Mouse (Mus musculus): Measurements from ENCODE around the gene Kazn. TPM values are rescaled to one million over a fixed set of nuclear protein-coding genes. Genes with fewer than 3 reads are reported as not detected.

Gene Kazn
- polyA plus RNA-seq, 1 experiment: 2.7 TPM

GRCm38 (mm10) chr4:142267348-142267819 is 28.2 kb upstream of the Kazn start:
- no peaks in the 10 kb centered on the region for H3K4me1 ChIP-seq
- peaks cover 3% of the 10 kb centered on the region for H3K27me3 ChIP-seq (replicated peaks)
- H3K9me3 ChIP-seq: peaks cover 44% of the 10 kb centered on the region
- H3K4me3 ChIP-seq (replicated peaks): no peak overlapping the region
- TF ChIP-seq FLI1 (IDR thresholded peaks at IDR 0.05; ENCODE audit: low read length) (no peak), GATA1 (IDR thresholded peaks at IDR 0.05; ENCODE audit: borderline replicate concordance, low read length) (no peak)
- H3K36me3 ChIP-seq (replicated peaks; ENCODE audit: low read length): no peaks in the 10 kb centered on the region

DNA sequence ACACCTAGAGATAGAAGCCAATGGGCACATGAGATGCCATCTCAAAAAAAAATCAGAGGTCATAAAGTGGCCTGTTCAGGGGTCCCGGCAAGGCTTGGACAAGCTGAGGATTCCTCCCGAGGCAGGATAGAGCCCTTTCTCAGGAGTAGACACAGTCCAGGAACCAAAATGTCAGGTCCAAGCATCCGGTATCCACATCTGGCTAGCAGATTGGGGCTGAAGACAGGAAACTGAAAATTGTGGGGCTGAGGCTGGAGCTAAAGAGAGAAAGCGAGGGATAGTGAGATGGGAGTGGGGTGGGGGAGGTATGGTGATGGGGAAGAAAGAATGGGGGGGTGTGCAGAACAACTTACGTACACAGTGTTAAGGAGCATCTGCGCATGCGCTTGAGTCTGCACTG is 25.1 kb upstream of the Kazn start:
- H3K36me3 ChIP-seq (replicated peaks; ENCODE audit: low read length): no peaks in the 10 kb centered on the region
- no peak overlapping the region for H3K4me3 ChIP-seq (replicated peaks)
- peaks cover 38% of the 10 kb centered on the region for H3K9me3 ChIP-seq
- H3K4me1 ChIP-seq: no peaks in the 10 kb centered on the region
- peaks cover 3% of the 10 kb centered on the region for H3K27me3 ChIP-seq (replicated peaks)
- no peak for TF ChIP-seq GATA1 (IDR thresholded peaks at IDR 0.05; ENCODE audit: borderline replicate concordance, low read length)
- TF ChIP-seq FLI1 (IDR thresholded peaks at IDR 0.05; ENCODE audit: low read length): no peak

GRCm38 (mm10) chr4:142261725-142262124 is 22.5 kb upstream of the Kazn start:
- Histone ChIP-seq H3K36me3 (replicated peaks; ENCODE audit: low read length) (no peaks in the 10 kb centered on the region), H3K4me1 (no peaks in the 10 kb centered on the region), H3K27me3 (replicated peaks) (peaks cover 2% of the 10 kb centered on the region), H3K9me3 (peaks cover 28% of the 10 kb centered on the region), H3K4me3 (replicated peaks) (no peak overlapping the region)
- TF ChIP-seq GATA1 (IDR thresholded peaks at IDR 0.05; ENCODE audit: borderline replicate concordance, low read length): no peak
- TF ChIP-seq FLI1 (IDR thresholded peaks at IDR 0.05; ENCODE audit: low read length): no peak

DNA sequence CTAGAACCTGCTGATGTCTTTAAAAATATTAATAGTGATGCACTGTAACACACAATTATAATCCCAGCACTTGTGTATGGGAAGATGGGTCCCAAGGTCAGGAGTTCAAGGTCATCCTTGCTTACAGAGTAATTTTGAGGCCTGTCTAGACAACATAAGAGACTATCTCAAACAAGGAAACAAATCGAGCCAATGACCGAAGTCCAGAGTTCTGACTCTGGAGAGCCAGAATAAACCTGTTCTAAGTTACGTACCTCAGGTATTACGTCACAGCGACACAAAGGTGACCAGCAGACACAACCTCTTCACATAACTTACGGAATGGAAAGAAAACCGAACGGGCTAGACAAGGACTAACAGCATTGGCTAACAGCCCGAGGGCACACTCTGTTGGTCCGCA is 19.5 kb upstream of the Kazn start:
- H3K4me3 ChIP-seq (replicated peaks): no peak overlapping the region
- H3K9me3 ChIP-seq: peaks cover 8% of the 10 kb centered on the region
- peaks cover 2% of the 10 kb centered on the region for H3K27me3 ChIP-seq (replicated peaks)
- TF ChIP-seq FLI1 (IDR thresholded peaks at IDR 0.05; ENCODE audit: low read length) (no peak), GATA1 (IDR thresholded peaks at IDR 0.05; ENCODE audit: borderline replicate concordance, low read length) (no peak)
- no peaks in the 10 kb centered on the region for H3K36me3 ChIP-seq (replicated peaks; ENCODE audit: low read length)
- no peaks in the 10 kb centered on the region for H3K4me1 ChIP-seq

GRCm38 (mm10) chr4:142254088-142254487 is 14.9 kb upstream of the Kazn start:
- TF ChIP-seq FLI1 (IDR thresholded peaks at IDR 0.05; ENCODE audit: low read length) (no peak), GATA1 (IDR thresholded peaks at IDR 0.05; ENCODE audit: borderline replicate concordance, low read length) (no peak)
- H3K9me3 ChIP-seq: peaks cover 16% of the 10 kb centered on the region
- peaks cover 3% of the 10 kb centered on the region for H3K27me3 ChIP-seq (replicated peaks)
- H3K36me3 ChIP-seq (replicated peaks; ENCODE audit: low read length): no peaks in the 10 kb centered on the region
- H3K4me1 ChIP-seq: no peaks in the 10 kb centered on the region; the same call in 1 of the 2 replicates
- H3K4me3 ChIP-seq (replicated peaks): no peak overlapping the region

GRCm38 (mm10) chr4:142251471-142252354 is 12.5 kb upstream of the Kazn start:
- peaks cover 5% of the 10 kb centered on the region for H3K27me3 ChIP-seq (replicated peaks)
- no peaks in the 10 kb centered on the region for H3K36me3 ChIP-seq (replicated peaks; ENCODE audit: low read length)
- no peak overlapping the region for H3K4me3 ChIP-seq (replicated peaks)
- no peaks in the 10 kb centered on the region; the same call in 1 of the 2 replicates for H3K4me1 ChIP-seq
- H3K9me3 ChIP-seq: peaks cover 16% of the 10 kb centered on the region
- TF ChIP-seq FLI1 (IDR thresholded peaks at IDR 0.05; ENCODE audit: low read length): no peak
- TF ChIP-seq GATA1 (IDR thresholded peaks at IDR 0.05; ENCODE audit: borderline replicate concordance, low read length): no peak

GRCm38 (mm10) chr4:142250054-142250453 is 10.9 kb upstream of the Kazn start:
- Histone ChIP-seq H3K36me3 (replicated peaks; ENCODE audit: low read length) (no peaks in the 10 kb centered on the region), H3K4me1 (no peaks in the 10 kb centered on the region; the same call in 1 of the 2 replicates), H3K9me3 (peaks cover 16% of the 10 kb centered on the region), H3K27me3 (replicated peaks) (peaks cover 11% of the 10 kb centered on the region), H3K4me3 (replicated peaks) (no peak overlapping the region)
- TF ChIP-seq FLI1 (IDR thresholded peaks at IDR 0.05; ENCODE audit: low read length) (no peak), GATA1 (IDR thresholded peaks at IDR 0.05; ENCODE audit: borderline replicate concordance, low read length) (no peak)

- Histone ChIP-seq H3K4me3 (replicated peaks) (no peak overlapping the region), H3K4me1 (no peaks in the 10 kb centered on the region; the same call in 1 of the 2 replicates), H3K9me3 (peaks cover 15% of the 10 kb centered on the region), H3K27me3 (replicated peaks) (peaks cover 11% of the 10 kb centered on the region), H3K36me3 (replicated peaks; ENCODE audit: low read length) (no peaks in the 10 kb centered on the region)
- no peak for TF ChIP-seq GATA1 (IDR thresholded peaks at IDR 0.05; ENCODE audit: borderline replicate concordance, low read length)
- no peak for TF ChIP-seq FLI1 (IDR thresholded peaks at IDR 0.05; ENCODE audit: low read length)
Measured at GRCm38 (mm10) chr4:142249401-142249800, 10.2 kb upstream of the Kazn start.

- Histone ChIP-seq H3K27me3 (replicated peaks) (peaks cover 11% of the 10 kb centered on the region), H3K9me3 (peaks cover 10% of the 10 kb centered on the region), H3K4me1 (no peaks in the 10 kb centered on the region; the same call in 1 of the 2 replicates), H3K36me3 (replicated peaks; ENCODE audit: low read length) (no peaks in the 10 kb centered on the region), H3K4me3 (replicated peaks) (no peak overlapping the region)
- TF ChIP-seq FLI1 (IDR thresholded peaks at IDR 0.05; ENCODE audit: low read length) (no peak), GATA1 (IDR thresholded peaks at IDR 0.05; ENCODE audit: borderline replicate concordance, low read length) (no peak)
Measured at GRCm38 (mm10) chr4:142248426-142248825, 9.2 kb upstream of the Kazn start.

DNA sequence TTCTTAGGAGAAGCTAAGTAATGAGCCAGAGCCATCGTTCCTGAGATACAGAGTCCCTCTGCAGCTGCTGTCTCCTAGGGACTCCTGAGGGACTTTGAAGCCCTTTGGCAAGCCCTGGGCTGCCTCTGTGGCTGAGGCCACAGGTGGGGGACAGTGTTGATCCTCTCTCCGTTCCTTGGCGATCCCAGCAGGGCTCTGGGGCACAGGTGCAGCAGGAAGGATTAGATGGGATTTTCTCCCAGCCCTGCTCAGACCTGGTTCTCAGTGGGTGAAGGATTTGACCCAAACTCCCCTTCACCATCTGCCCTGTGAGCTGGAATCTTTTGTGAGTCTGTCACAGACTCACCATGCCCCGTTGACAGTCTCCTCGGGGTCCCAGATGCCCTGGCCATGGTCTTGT is 7.5 kb upstream of the Kazn start:
- peaks cover 13% of the 10 kb centered on the region for H3K27me3 ChIP-seq (replicated peaks)
- no peaks in the 10 kb centered on the region; the same call in 1 of the 2 replicates for H3K4me1 ChIP-seq
- H3K4me3 ChIP-seq (replicated peaks): no peak overlapping the region
- TF ChIP-seq GATA1 (IDR thresholded peaks at IDR 0.05; ENCODE audit: borderline replicate concordance, low read length) (no peak), FLI1 (IDR thresholded peaks at IDR 0.05; ENCODE audit: low read length) (no peak)
- H3K9me3 ChIP-seq: no peaks in the 10 kb centered on the region
- no peaks in the 10 kb centered on the region for H3K36me3 ChIP-seq (replicated peaks; ENCODE audit: low read length)

All from megakaryocyte, embryonic 14.5 days (primary cell).